Mouse (Mus musculus) heart, adult 2 months (tissue): Measurements from ENCODE around the gene Uspl1. TPM values are rescaled to one million over a fixed set of nuclear protein-coding genes. Genes with fewer than 3 reads are reported as not detected.

Experiments
- DNase-seq, 2 experiments: peaks; one replicate each; pipeline ENCODE4 v3.0.0; 2021
- H3K27ac ChIP-seq: fragments of 200-600 bp; 2 replicates; pipeline ENCODE4 v1.8.1; 2022
- H3K27me3 ChIP-seq: fragments of 200-500 bp; 2 replicates; pipeline ENCODE4 v1.6.1; 2012; ENCODE audit warnings: mild to moderate bottlenecking, low read length, inconsistent platforms, mixed read lengths; ENCODE audit not compliant: control insufficient read depth, insufficient read depth
- H3K36me3 ChIP-seq: fragments of 200-500 bp; 2 replicates; pipeline ENCODE4 v1.6.1; 2012; ENCODE audit warnings: low read length, inconsistent platforms; ENCODE audit not compliant: control insufficient read depth, insufficient read depth
- H3K4me1 ChIP-seq: fragments of 200-500 bp; 2 replicates; pipeline ENCODE4 v1.6.1; 2011; ENCODE audit warnings: low read length; ENCODE audit not compliant: control insufficient read depth, insufficient read depth
- H3K4me3 ChIP-seq: fragments of 200-600 bp; 2 replicates; pipeline ENCODE4 v1.8.1; 2022
- H3K79me2 ChIP-seq: fragments of 200-500 bp; replicated peaks from 2 replicates; pipeline ENCODE4 v1.6.1; 2012; ENCODE audit warnings: mild to moderate bottlenecking, inconsistent platforms, low read length, moderate library complexity, mixed read lengths; ENCODE audit not compliant: control insufficient read depth, insufficient read depth
- H3K9ac ChIP-seq: fragments of 200-500 bp; 2 replicates; pipeline ENCODE4 v1.6.1; 2012; ENCODE audit warnings: low read depth, mild to moderate bottlenecking, control low read depth, inconsistent platforms, low read length, mixed read lengths
- CTCF ChIP-seq: fragments of 200-600 bp; IDR thresholded peaks from 2 replicates; pipeline ENCODE4 v1.8.1; 2022; ENCODE audit warnings: antibody characterized with exemption, mild to moderate bottlenecking, moderate library complexity
- EP300 ChIP-seq: fragments of 200-500 bp; IDR thresholded peaks from 2 replicates; pipeline ENCODE4 v1.6.1; 2011; ENCODE audit warnings: low read depth, low read length, control low read depth; ENCODE audit not compliant: insufficient read depth
- POLR2A ChIP-seq: fragments of 200-500 bp; IDR thresholded peaks from 2 replicates; pipeline ENCODE4 v1.6.1; 2011; ENCODE audit warnings: mild to moderate bottlenecking, low read depth, low read length, control low read depth; ENCODE audit not compliant: insufficient read depth
- WGBS: fragments of 180-500 bp; shearing (Covaris S2); methylation state at CpG from one replicate; pipeline ENCODE4 v1.1.7; 2018; 5-methylcytosine and 5-hydroxymethylcytosine counted together
- intact Hi-C: fragments of 180-260 bp; cut with DNase I; formaldehyde crosslinking; loops from one replicate; pipeline ENCODE4 v1.15.1; 2025
- microRNA-seq, 2 experiments: library from miRNA; unstranded; fragments of <30 nt; microRNA quantifications; one replicate each; pipeline ENCODE4 v1.2.0; 2021
- polyA plus RNA-seq: library from polyadenylated mRNA; depleted of rRNA; stranded (reverse); fragments of >200 nt; gene quantifications from 2 replicates; pipeline ENCODE4 v1.2.3, GENCODE M21; 2012; rRNA removed
- total RNA-seq, 2 experiments: library from RNA; stranded (reverse); gene quantifications; 2 replicates each; pipeline ENCODE4 v1.2.3; 2021

The Uspl1 gene
- total and polyA plus RNA-seq, 3 experiments: 7.4 to 21.0 (median 17.5) TPM

- Histone ChIP-seq H3K79me2 (no peaks in the 10 kb centered on the region), H3K27me3 (no peaks in the 10 kb centered on the region), H3K4me1 (no peaks in the 10 kb centered on the region), H3K27ac (no peak overlapping the region), H3K4me3 (no peak overlapping the region), H3K36me3 (no peaks in the 10 kb centered on the region), H3K9ac (no peak overlapping the region)
- TF ChIP-seq POLR2A: no peak
- no peak for TF ChIP-seq EP300
- no peak for TF ChIP-seq CTCF
- DNase-seq: no peak
- intact Hi-C loops: no loop called here
- WGBS: 75% methylated on average over 7 of the region's 7 CpGs
These were observed 77.3 kb downstream of the Uspl1 start for GRCm38 (mm10) chr5:149261449-149261848.

DNA sequence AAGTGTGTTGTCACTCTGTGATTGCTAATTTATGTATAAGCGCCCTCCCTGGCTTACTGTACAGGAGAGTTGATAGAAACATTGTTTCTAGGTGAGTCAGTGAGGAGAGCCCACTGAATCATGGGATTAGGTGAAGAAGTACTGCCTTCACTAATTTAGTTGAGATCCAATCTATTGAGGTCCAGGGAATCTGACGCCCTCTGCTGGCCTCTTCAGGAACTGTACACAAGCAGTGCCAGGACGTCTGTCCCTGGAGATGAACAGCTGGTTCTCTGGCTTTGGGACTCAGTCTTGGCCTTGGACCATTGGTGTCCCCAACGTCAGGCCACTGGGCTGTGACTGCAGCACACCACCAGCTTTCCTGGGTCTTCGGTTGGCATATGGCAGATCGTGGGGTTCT is 77.7 kb downstream of the Uspl1 start:
- no peak for DNase-seq
- TF ChIP-seq EP300: no peak
- TF ChIP-seq POLR2A: no peak
- peak; percentile 57 for TF ChIP-seq CTCF
- Histone ChIP-seq H3K36me3 (no peaks in the 10 kb centered on the region), H3K9ac (no peak overlapping the region), H3K27me3 (no peaks in the 10 kb centered on the region), H3K4me3 (no peak overlapping the region), H3K27ac (no peak overlapping the region), H3K79me2 (no peaks in the 10 kb centered on the region), H3K4me1 (no peaks in the 10 kb centered on the region)
- intact Hi-C loops: no loop called here
- 65% methylated on average over 6 of the region's 6 CpGs for WGBS

- intact Hi-C loops: no loop called here
- no peak for DNase-seq
- no peaks in the 10 kb centered on the region for H3K27me3 ChIP-seq
- no peak within 1 kb of the TSS for H3K4me3 ChIP-seq
- TF ChIP-seq CTCF (no peak), POLR2A (no peak), EP300 (no peak)
- H3K9ac ChIP-seq: 0 out of 2 replicates have a peak within 1 kb of the TSS, but pooled peaks have one; percentile 50
- H3K27ac ChIP-seq: no peak within 1 kb of the TSS
- 60% methylated on average over 4 of the region's 4 CpGs for WGBS
- H3K79me2 ChIP-seq: no peaks in the 10 kb centered on the region
- H3K36me3 ChIP-seq: no peaks in the 10 kb centered on the region
- no peaks in the 10 kb centered on the region for H3K4me1 ChIP-seq
These were observed 80.3 kb downstream of the Uspl1 start, which contains the start of gene Alox5ap for GRCm38 (mm10) chr5:149264405-149264804. TSS of gene Alox5ap (plus strand) at chr5:149264767.

DNA sequence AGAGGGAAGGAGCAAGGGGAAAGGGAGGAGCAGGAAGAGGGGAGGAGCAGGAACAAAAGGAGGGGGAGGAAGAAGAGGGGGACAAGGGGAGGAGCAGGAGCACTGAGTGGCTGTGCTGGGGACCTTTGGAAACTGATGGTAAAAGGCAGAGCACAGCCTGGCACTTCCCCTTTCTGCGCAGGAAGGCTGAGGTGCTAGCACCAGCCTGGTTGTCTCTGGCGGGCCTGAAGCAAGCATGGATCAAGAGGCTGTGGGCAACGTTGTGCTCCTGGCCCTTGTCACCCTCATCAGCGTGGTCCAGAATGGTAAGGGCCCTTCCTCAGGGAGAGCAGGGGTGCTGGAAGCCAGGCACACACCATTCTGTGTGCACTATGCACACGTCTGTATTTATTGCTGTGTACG is 80.7 kb downstream of the Uspl1 start:
- H3K4me3 ChIP-seq: no peak overlapping the region
- WGBS: 52% methylated on average over 6 of the region's 6 CpGs
- H3K27me3 ChIP-seq: no peaks in the 10 kb centered on the region
- no peak overlapping the region for H3K27ac ChIP-seq
- DNase-seq: peak in 1 of 2 experiments; percentile 64
- H3K36me3 ChIP-seq: no peaks in the 10 kb centered on the region
- TF ChIP-seq CTCF (no peak), POLR2A (0 out of 2 replicates have a peak, but pooled peaks have one; percentile 48)
- no peaks in the 10 kb centered on the region for H3K79me2 ChIP-seq
- intact Hi-C loops: no loop called here
- H3K9ac ChIP-seq: 0 out of 2 replicates have a peak overlapping the region, but pooled peaks have one; percentile 50
- H3K4me1 ChIP-seq: no peaks in the 10 kb centered on the region

Small RNA genes within 50 kb of the gene (microRNA-seq; reads per million reads assigned to microRNA genes)
- gene Gm24105: 0 reads per million in 2 experiments

Other genes with a start within 250 kb of the Uspl1 start
- gene Gm42791, start 189.2 kb upstream of the Uspl1 start, total RNA-seq: 1 to 10 TPM; 5.7 to 5.9 TPM
- gene Gm42791, start 189.2 kb upstream of the Uspl1 start, polyA plus RNA-seq: not detected in 2 replicates
- 100 to 1,000 TPM in 1 of 2 experiments, 10 to 100 TPM in 1; 88.9 to 103 TPM for gene Hmgb1, start 139 bp downstream of the Uspl1 start, total RNA-seq
- gene Hmgb1, start 139 bp downstream of the Uspl1 start, polyA plus RNA-seq: 23.7 and 42.4 TPM in 2 replicates
- 10 to 100 TPM; 19.9 to 21.1 TPM for gene Alox5ap, start 80.4 kb downstream of the Uspl1 start, total RNA-seq
- gene Alox5ap, start 80.4 kb downstream of the Uspl1 start, polyA plus RNA-seq: 25.5 and 26.5 TPM in 2 replicates
- 10 to 100 TPM; 12.3 to 12.5 TPM for gene Medag, start 227.4 kb downstream of the Uspl1 start, total RNA-seq
- gene Medag, start 227.4 kb downstream of the Uspl1 start, polyA plus RNA-seq: 6.7 and 10.9 TPM in 2 replicates